Mouse (Mus musculus): ENCODE measurements at regions not wholly inside any gene's neighbourhood (a gene's known extent, or its start where the extent isn't known, plus 50 kb on each side); places are given as distances from the start of the nearest gene placed in this dataset.

GRCm38 (mm10) chr4:95154377-95154776 is 102.4 kb upstream of the Jun start:
- DNase-seq (ENCODE audit: low spot score) = no peak

- DNase-seq (ENCODE audit: low spot score) = no peak
Observed at GRCm38 (mm10) chr4:95155178-95155577, 103.2 kb upstream of the Jun start.

GRCm38 (mm10) chr4:95155796-95156195 is 103.8 kb upstream of the Jun start:
- DNase-seq (ENCODE audit: low spot score) = no peak

- no peak for DNase-seq (ENCODE audit: low spot score)
Observed at GRCm38 (mm10) chr4:95156451-95157271, 104.6 kb upstream of the Jun start.

GRCm38 (mm10) chr4:95157653-95158430 is 105.8 kb upstream of the Jun start:
- DNase-seq (ENCODE audit: low spot score) = no peak

- no peak for DNase-seq (ENCODE audit: low spot score)
Observed at GRCm38 (mm10) chr4:95158632-95159424, 106.8 kb upstream of the Jun start.

- no peak for DNase-seq (ENCODE audit: low spot score)
Observed at GRCm38 (mm10) chr4:95159821-95160220, 107.8 kb upstream of the Jun start.

GRCm38 (mm10) chr4:95160465-95160864 is 108.4 kb upstream of the Jun start:
- no peak for DNase-seq (ENCODE audit: low spot score)

GRCm38 (mm10) chr4:95160912-95161669 is 109.1 kb upstream of the Jun start:
- peak; percentile 96 for DNase-seq (ENCODE audit: low spot score)

- DNase-seq (ENCODE audit: low spot score) = no peak
Observed at GRCm38 (mm10) chr4:95161670-95162020, 109.6 kb upstream of the Jun start.

- no peak for DNase-seq (ENCODE audit: low spot score)
Observed at GRCm38 (mm10) chr4:95162386-95163090, 110.5 kb upstream of the Jun start.

- no peak for DNase-seq (ENCODE audit: low spot score)
Observed at GRCm38 (mm10) chr4:95163403-95163802, 111.4 kb upstream of the Jun start.

- DNase-seq (ENCODE audit: low spot score) = no peak
Observed at GRCm38 (mm10) chr4:95166503-95166902, 114.5 kb upstream of the Jun start.

GRCm38 (mm10) chr4:95167216-95167615 is 115.2 kb upstream of the Jun start:
- DNase-seq (ENCODE audit: low spot score) = no peak

- DNase-seq (ENCODE audit: low spot score) = no peak
Observed at GRCm38 (mm10) chr4:95169702-95170101, 117.7 kb upstream of the Jun start.

- no peak for DNase-seq (ENCODE audit: low spot score)
Observed at GRCm38 (mm10) chr4:95177753-95178152, 125.7 kb upstream of the Jun start.

- no peak for DNase-seq (ENCODE audit: low spot score)
Observed at GRCm38 (mm10) chr4:95178467-95178866, 126.4 kb upstream of the Jun start.

- DNase-seq (ENCODE audit: low spot score) = no peak
Observed at GRCm38 (mm10) chr4:95178900-95179299, 126.9 kb upstream of the Jun start.

GRCm38 (mm10) chr4:95180446-95180845 is 128.4 kb upstream of the Jun start:
- DNase-seq (ENCODE audit: low spot score) = no peak

- no peak for DNase-seq (ENCODE audit: low spot score)
Observed at GRCm38 (mm10) chr4:95180999-95181398, 129.0 kb upstream of the Jun start.

GRCm38 (mm10) chr4:95184180-95184579 is 132.2 kb upstream of the Jun start:
- no peak for DNase-seq (ENCODE audit: low spot score)

Data from adipocyte (in vitro differentiated cells).